Mouse (Mus musculus) cerebellum, adult 2 months (tissue): ENCODE measurements around the gene Cul9.

ENCODE experiments used
- CTCF ChIP-seq: fragments of 200-500 bp; IDR thresholded peaks from 2 replicates; pipeline ENCODE4 v1.5.1; 2011; ENCODE audit warnings: low read depth, mild to moderate bottlenecking, control low read depth, low read length, moderate library complexity, borderline replicate concordance; ENCODE audit not compliant: insufficient read depth
- POLR2A ChIP-seq: fragments of 200-500 bp; IDR thresholded peaks from 2 replicates; pipeline ENCODE4 v1.6.1; 2011; ENCODE audit warnings: low read length, control low read depth, borderline replicate concordance; ENCODE audit not compliant: insufficient read depth

- peak; percentile 17; the same call in 1 of the 2 replicates for TF ChIP-seq CTCF
- no peak for TF ChIP-seq POLR2A
Observed at GRCm38 (mm10) chr17:46589635-46590314, 43.6 kb upstream of the Cul9 start.
